Mouse (Mus musculus) bone marrow macrophage, adult 2 months (primary cell): Measurements from ENCODE around the gene Htatip2.

ENCODE experiments used
- CTCF ChIP-seq: IDR thresholded peaks from 2 replicates; pipeline ENCODE4 v1.5.1; 2012; ENCODE audit warnings: low read depth, mild to moderate bottlenecking, low read length, moderate library complexity
- POLR2A ChIP-seq: IDR thresholded peaks from 2 replicates; pipeline ENCODE4 v1.6.1; 2012; ENCODE audit warnings: mild to moderate bottlenecking, low read depth, low read length, borderline replicate concordance

- TF ChIP-seq CTCF (no peak), POLR2A (no peak)
Measured at GRCm38 (mm10) chr7:49819393-49819792, 60.5 kb downstream of the Htatip2 start.
